Mouse (Mus musculus): ENCODE measurements at regions not wholly inside any gene's neighbourhood (a gene's known extent, or its start where the extent isn't known, plus 50 kb on each side); places are given as distances from the start of the nearest gene placed in this dataset.

- Histone ChIP-seq H3K36me3 (no peaks in the 10 kb centered on the region), H3K27ac (no peak overlapping the region), H3K27me3 (ENCODE audit: low read depth, poor library complexity, severe bottlenecking) (peaks cover 100% of the 10 kb centered on the region), H3K4me3 (no peak overlapping the region), H3K9me3 (replicated peaks) (no peaks in the 10 kb centered on the region), H3K4me1 (peaks cover 40% of the 10 kb centered on the region)
- no peak for DNase-seq (ENCODE audit: low spot score)
- WGBS, result 33% methylated on average over 26 of the region's 26 CpGs
Measured at GRCm38 (mm10) chr8:91997023-91997891, 195.4 kb upstream of the Irx3 start.

GRCm38 (mm10) chr8:91996305-91997022, 194.6 kb upstream of the Irx3 start:
- no peak overlapping the region for H3K4me3 ChIP-seq
- H3K27me3 ChIP-seq (ENCODE audit: low read depth, poor library complexity, severe bottlenecking), result peaks cover 100% of the 10 kb centered on the region
- no peaks in the 10 kb centered on the region for H3K36me3 ChIP-seq
- WGBS, result 29% methylated on average over 10 of the region's 10 CpGs
- H3K4me1 ChIP-seq, result peaks cover 47% of the 10 kb centered on the region
- DNase-seq (ENCODE audit: low spot score), result no peak
- no peaks in the 10 kb centered on the region for H3K9me3 ChIP-seq (replicated peaks)
- no peak overlapping the region for H3K27ac ChIP-seq

GRCm38 (mm10) chr8:91995407-91996144, 193.7 kb upstream of the Irx3 start:
- peaks cover 100% of the 10 kb centered on the region for H3K27me3 ChIP-seq (ENCODE audit: low read depth, poor library complexity, severe bottlenecking)
- no peaks in the 10 kb centered on the region for H3K9me3 ChIP-seq (replicated peaks)
- no peak for DNase-seq (ENCODE audit: low spot score)
- H3K4me1 ChIP-seq, result peaks cover 55% of the 10 kb centered on the region
- H3K27ac ChIP-seq, result no peak overlapping the region
- H3K36me3 ChIP-seq, result no peaks in the 10 kb centered on the region
- no peak overlapping the region for H3K4me3 ChIP-seq
- 68% methylated on average over 9 of the region's 9 CpGs for WGBS

- H3K27me3 ChIP-seq (ENCODE audit: low read depth, poor library complexity, severe bottlenecking), result peaks cover 100% of the 10 kb centered on the region
- DNase-seq (ENCODE audit: low spot score), result peak; percentile 50
- 56% methylated on average over 25 of the region's 25 CpGs for WGBS
- no peak overlapping the region for H3K27ac ChIP-seq
- H3K4me1 ChIP-seq, result peaks cover 65% of the 10 kb centered on the region
- H3K36me3 ChIP-seq, result no peaks in the 10 kb centered on the region
- no peak overlapping the region for H3K4me3 ChIP-seq
- 0 out of 2 replicates have a peak, but pooled peaks cover 2% of the 10 kb centered on the region for H3K9me3 ChIP-seq (replicated peaks)
Measured at GRCm38 (mm10) chr8:91991542-91992452, 189.9 kb upstream of the Irx3 start.

- 43% methylated on average over 5 of the region's 5 CpGs for WGBS
- H3K27me3 ChIP-seq (ENCODE audit: low read depth, poor library complexity, severe bottlenecking), result peaks cover 100% of the 10 kb centered on the region
- 0 out of 2 replicates have a peak, but pooled peaks cover 3% of the 10 kb centered on the region for H3K9me3 ChIP-seq (replicated peaks)
- no peak for DNase-seq (ENCODE audit: low spot score)
- H3K4me1 ChIP-seq, result peaks cover 57% of the 10 kb centered on the region
- no peak overlapping the region for H3K27ac ChIP-seq
- H3K4me3 ChIP-seq, result no peak overlapping the region
- no peaks in the 10 kb centered on the region for H3K36me3 ChIP-seq
Measured at GRCm38 (mm10) chr8:91990952-91991351, 189.1 kb upstream of the Irx3 start.

GRCm38 (mm10) chr8:91990048-91990447, 188.2 kb upstream of the Irx3 start:
- H3K27me3 ChIP-seq (ENCODE audit: low read depth, poor library complexity, severe bottlenecking), result peaks cover 100% of the 10 kb centered on the region
- no peak overlapping the region for H3K27ac ChIP-seq
- WGBS, result 72% methylated on average over 3 of the region's 3 CpGs
- no peak for DNase-seq (ENCODE audit: low spot score)
- H3K4me3 ChIP-seq, result no peak overlapping the region
- H3K4me1 ChIP-seq, result peaks cover 52% of the 10 kb centered on the region
- no peaks in the 10 kb centered on the region for H3K36me3 ChIP-seq
- H3K9me3 ChIP-seq (replicated peaks), result 0 out of 2 replicates have a peak, but pooled peaks cover 3% of the 10 kb centered on the region

GRCm38 (mm10) chr8:91988866-91989633, 187.2 kb upstream of the Irx3 start:
- Histone ChIP-seq H3K27me3 (ENCODE audit: low read depth, poor library complexity, severe bottlenecking) (peaks cover 100% of the 10 kb centered on the region), H3K27ac (no peak overlapping the region)

GRCm38 (mm10) chr8:91987854-91988253, 186.0 kb upstream of the Irx3 start:
- H3K36me3 ChIP-seq, result no peaks in the 10 kb centered on the region
- H3K4me1 ChIP-seq, result peaks cover 44% of the 10 kb centered on the region
- WGBS, result 49% methylated on average over 6 of the region's 6 CpGs
- H3K4me3 ChIP-seq, result no peak overlapping the region
- H3K27ac ChIP-seq, result no peak overlapping the region
- H3K27me3 ChIP-seq (ENCODE audit: low read depth, poor library complexity, severe bottlenecking), result peaks cover 99% of the 10 kb centered on the region
- H3K9me3 ChIP-seq (replicated peaks), result 0 out of 2 replicates have a peak, but pooled peaks cover 3% of the 10 kb centered on the region
- DNase-seq (ENCODE audit: low spot score), result no peak

More at GRCm38 (mm10) chr8:91988866-91989633, 187.2 kb upstream of the Irx3 start:
- Histone ChIP-seq H3K4me3 (no peak overlapping the region), H3K9me3 (replicated peaks) (0 out of 2 replicates have a peak, but pooled peaks cover 3% of the 10 kb centered on the region), H3K4me1 (peaks cover 52% of the 10 kb centered on the region), H3K36me3 (no peaks in the 10 kb centered on the region)
- no peak for DNase-seq (ENCODE audit: low spot score)
- 68% methylated on average over 11 of the region's 11 CpGs for WGBS

GRCm38 (mm10) chr8:91983171-91983570, 181.3 kb upstream of the Irx3 start:
- no peak for DNase-seq (ENCODE audit: low spot score)
- WGBS, result 68% methylated on average over 2 of the region's 2 CpGs
- 0 out of 2 replicates have a peak, but pooled peaks cover 3% of the 10 kb centered on the region for H3K9me3 ChIP-seq (replicated peaks)
- no peak overlapping the region for H3K27ac ChIP-seq
- peaks cover 9% of the 10 kb centered on the region for H3K4me1 ChIP-seq
- peaks cover 80% of the 10 kb centered on the region for H3K27me3 ChIP-seq (ENCODE audit: low read depth, poor library complexity, severe bottlenecking)
- no peaks in the 10 kb centered on the region for H3K36me3 ChIP-seq
- H3K4me3 ChIP-seq, result no peak overlapping the region

- H3K4me1 ChIP-seq, result peaks cover 21% of the 10 kb centered on the region
- no peak overlapping the region for H3K27ac ChIP-seq
- peaks cover 80% of the 10 kb centered on the region for H3K27me3 ChIP-seq (ENCODE audit: low read depth, poor library complexity, severe bottlenecking)
- 61% methylated on average over 9 of the region's 9 CpGs for WGBS
- H3K9me3 ChIP-seq (replicated peaks), result no peaks in the 10 kb centered on the region
- no peak for DNase-seq (ENCODE audit: low spot score)
- no peaks in the 10 kb centered on the region for H3K36me3 ChIP-seq
- H3K4me3 ChIP-seq, result no peak overlapping the region
Measured at GRCm38 (mm10) chr8:91976900-91977585, 175.2 kb upstream of the Irx3 start.

- Histone ChIP-seq H3K9me3 (replicated peaks) (no peaks in the 10 kb centered on the region), H3K27me3 (ENCODE audit: low read depth, poor library complexity, severe bottlenecking) (peaks cover 94% of the 10 kb centered on the region), H3K4me3 (no peak overlapping the region), H3K27ac (no peak overlapping the region), H3K4me1 (peaks cover 21% of the 10 kb centered on the region), H3K36me3 (no peaks in the 10 kb centered on the region)
- DNase-seq (ENCODE audit: low spot score), result no peak
- 79% methylated on average over 2 of the region's 2 CpGs for WGBS
Measured at GRCm38 (mm10) chr8:91975460-91975859, 173.6 kb upstream of the Irx3 start.

Measured in limb, embryonic 10.5 days (tissue).